ENCODE assay signal across 10 mouse cellular contexts in the genomic region with DNA sequence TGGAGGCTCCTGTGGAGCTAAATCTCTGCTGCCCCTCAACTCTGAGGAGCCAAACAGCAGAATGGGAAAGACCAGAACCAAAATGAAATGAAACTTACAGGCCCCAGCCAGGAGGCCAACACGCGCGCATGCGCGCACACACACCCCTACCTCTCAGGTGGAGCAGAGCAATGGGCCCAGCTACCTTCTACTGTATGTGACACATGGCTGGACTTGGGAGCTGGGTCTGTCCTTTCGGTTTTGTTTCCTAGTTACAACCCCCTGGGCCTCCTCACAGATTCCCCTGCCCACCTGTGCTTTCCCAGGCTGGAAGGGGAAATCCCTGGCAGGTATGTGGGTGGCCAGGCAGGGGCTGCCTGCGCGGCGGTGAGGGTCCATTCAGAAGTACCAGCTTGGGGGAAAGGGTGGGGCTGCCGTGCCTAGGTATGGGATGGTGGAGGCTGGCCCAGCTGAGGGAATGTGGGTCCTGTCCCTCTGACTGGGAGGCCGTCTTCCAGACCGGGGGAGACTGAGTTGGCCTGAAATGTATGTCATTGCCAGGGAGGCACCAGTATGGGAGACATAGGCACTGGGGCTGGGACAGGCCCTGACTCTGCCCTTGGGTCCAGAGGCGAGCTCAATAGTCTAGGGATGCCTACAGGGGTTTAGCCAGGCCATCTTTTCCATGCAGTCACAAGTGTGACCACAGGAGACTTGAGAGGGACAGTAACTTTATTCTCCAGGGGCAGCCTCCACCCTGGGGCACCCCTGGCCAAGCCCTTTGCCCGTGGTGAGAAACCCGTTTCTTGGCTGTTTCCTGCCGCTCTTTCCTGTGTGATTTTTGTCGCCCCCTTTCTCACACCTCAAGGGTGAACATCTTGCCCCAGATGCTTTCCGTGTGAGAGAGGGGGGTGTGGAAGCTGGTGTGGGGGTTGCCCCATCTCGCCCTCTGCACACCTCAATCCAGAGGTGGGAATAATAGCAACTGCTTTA. TPM values are rescaled to one million over a fixed set of nuclear protein-coding genes. Genes with fewer than 3 reads are reported as not detected.
A peak's percentile ranks its signal among the peaks of the same experiment; 100 is the strongest.
DNase-seq lines count a peak whose midpoint lies in the region; ATAC-seq and TF ChIP-seq lines count a peak whose summit lies in the region.
"Had no signal": no experiment of that assay in that cellular context is flagged by ENCODE, and none has a peak within 500 bp of the region (broad histone marks: within the 10 kb centered on the region; RNA-seq: fewer than 3 reads in every experiment).

No protein-coding gene starts in this region.

- no peak overlapping the region for H3K9ac ChIP-seq in kidney, embryonic 14.5 days (ENCODE audit: low read depth, low read length)
- H3K9ac ChIP-seq in MEL (ENCODE audit: control insufficient read depth, low read depth, low read length, poor library complexity, severe bottlenecking): no peak overlapping the region
- H3K9ac ChIP-seq: lung, embryonic 14.5 days had no signal

- WGBS in kidney, embryonic 14.5 days: 69% methylated on average over 19 of the region's 19 CpGs

- TF ChIP-seq RAD21 in MEL (IDR thresholded peaks at IDR 0.05; ENCODE audit: low read depth, low read length): no peak

- H3ac ChIP-seq in myocyte (ENCODE audit: control insufficient read depth, insufficient read length): no peak overlapping the region

- no peaks in the 10 kb centered on the region for H3K9me3 ChIP-seq in kidney, embryonic 14.5 days (ENCODE audit: control insufficient read depth, low read length)
- H3K9me3 ChIP-seq in MEL (replicated peaks; ENCODE audit: insufficient read depth, low read length): no peaks in the 10 kb centered on the region

- H3K27ac ChIP-seq in kidney, embryonic 14.5 days (ENCODE audit: low read depth, low read length): no peak overlapping the region
- H3K27ac ChIP-seq in MEL (ENCODE audit: control insufficient read depth, low read depth, low read length): no peak overlapping the region

- H3K4me2 ChIP-seq in kidney, embryonic 14.5 days (replicated peaks; ENCODE audit: low read depth, low read length): no peak overlapping the region
- no peak overlapping the region for H3K4me2 ChIP-seq in myocyte (ENCODE audit: low read depth)
- H3K4me2 ChIP-seq: lung, embryonic 14.5 days had no signal

- H3K27me3 ChIP-seq in kidney, embryonic 14.5 days (ENCODE audit: control insufficient read depth, insufficient read depth, low read length): no peaks in the 10 kb centered on the region
- H3K27me3 ChIP-seq in MEL (ENCODE audit: control insufficient read depth in 1 of 2, insufficient read depth in 2 of 2, low read length in 2 of 2) (no peaks in the 10 kb centered on the region), myocyte (ENCODE audit: control insufficient read depth, insufficient read depth, insufficient read length) (no peaks in the 10 kb centered on the region)

- ATAC-seq in kidney, embryonic 14.5 days (ENCODE audit: low FRiP score, low TSS enrichment): no peak
- ATAC-seq: midbrain, embryonic 16.5 days had no signal

- H3K36me3 ChIP-seq in kidney, embryonic 14.5 days (ENCODE audit: control insufficient read depth, insufficient read depth, low read length): peaks cover 29% of the 10 kb centered on the region
- peaks cover 0 to 24% of the 10 kb centered on the region in 2 experiments; a peak in 3 of 4 replicates for H3K36me3 ChIP-seq in MEL (ENCODE audit: control insufficient read depth in 1 of 2, insufficient read depth in 2 of 2, low read length in 2 of 2)
- H3K36me3 ChIP-seq in myocyte (ENCODE audit: control insufficient read depth, insufficient read depth): no peaks in the 10 kb centered on the region

- H3K4me3 ChIP-seq in kidney, embryonic 14.5 days (ENCODE audit: low read length): no peak overlapping the region
- H3K4me3 ChIP-seq in MEL (ENCODE audit: control insufficient read depth in 1 of 2, insufficient read depth in 1 of 2, low read depth in 2 of 2, low read length in 2 of 2) (no peak overlapping the region), myocyte (no peak overlapping the region)

- H3K4me1 ChIP-seq in kidney, embryonic 14.5 days (ENCODE audit: control insufficient read depth, insufficient read depth, low read length): peaks cover 30% of the 10 kb centered on the region
- peaks cover 14 to 30% of the 10 kb centered on the region in 2 experiments for H3K4me1 ChIP-seq in MEL (ENCODE audit: control insufficient read depth in 1 of 2, insufficient read depth in 2 of 2, low read length in 2 of 2)

- DNase-seq in kidney, adult 9 months: peak; percentile 18
- DNase-seq in CD4-positive, CD25-positive, alpha-beta regulatory T cell, adult 2 months (ENCODE audit: low read depth, low spot score): peak; percentile 65
- DNase-seq in MEL (ENCODE audit: low read depth, low spot score): no peak
- DNase-seq in cerebellum, adult 9-10 months: no peak
- DNase-seq in lung, adult 18-20 months: no peak
- DNase-seq: embryo, embryonic 11 days had no signal

- TF ChIP-seq POLR2A in MEL (IDR thresholded peaks at IDR 0.05; ENCODE audit: control insufficient read depth in 1 of 2, insufficient read depth in 1 of 2, low read depth in 1 of 2, low read length in 2 of 2, poor library complexity in 1 of 2) (no peak), myocyte (IDR thresholded peaks at IDR 0.05; ENCODE audit: insufficient read length, low read depth) (peak; percentile 9)

- TF ChIP-seq EP300 in MEL (IDR thresholded peaks at IDR 0.05; ENCODE audit: low read depth in 1 of 2, low read length in 2 of 2): no peak

- no peak for TF ChIP-seq CTCF in MEL (IDR thresholded peaks at IDR 0.05 in 2 of 3, conservative IDR thresholded peaks at IDR 0.05 in 1 of 3; ENCODE audit: control insufficient read depth in 1 of 3, insufficient read depth in 1 of 3, low read depth in 2 of 3, low read length in 3 of 3, poor library complexity in 1 of 3, severe bottlenecking in 1 of 3)

- H3K79me2 ChIP-seq in MEL (ENCODE audit: control insufficient read depth, insufficient read depth, low read length, poor library complexity): peaks cover 8% of the 10 kb centered on the region
- peaks cover 17% of the 10 kb centered on the region for H3K79me2 ChIP-seq in myocyte (ENCODE audit: control insufficient read depth, insufficient read depth)

TF ChIP-seq in MEL, 35 proteins besides CTCF, POLR2A, EP300 and RAD21:
- TF ChIP-seq POLR2AphosphoS5 (IDR thresholded peaks at IDR 0.05; ENCODE audit: borderline replicate concordance, low read depth, low read length) (peak; percentile 82; the same call in 1 of the 2 replicates), USF1 (IDR thresholded peaks at IDR 0.05; ENCODE audit: low read depth, low read length) (no peak), ZMIZ1 (IDR thresholded peaks at IDR 0.05; ENCODE audit: low read depth, low read length) (peak; percentile 56; the same call in 1 of the 2 replicates)
TF ChIP-seq in MEL: peak in this region for 2.

TF ChIP-seq in myocyte, 11 proteins besides CTCF, POLR2A, EP300 and RAD21:
- no peak for TF ChIP-seq TCF12 (IDR thresholded peaks at IDR 0.05; ENCODE audit: insufficient read depth, poor library complexity, severe bottlenecking)
- peak; percentile 81 for TF ChIP-seq POLR2AphosphoS2 (IDR thresholded peaks at IDR 0.05; ENCODE audit: insufficient read length, low read depth)

RNA-seq across cellular contexts. Expression of a gene that starts 5.7 kb away (rescaled TPM):
- 79.7 and 80.8 TPM in 2 replicates for polyA plus RNA-seq in kidney, embryonic 14.5 days (2014; fragmentation: Nextera tagmentation; extraction: Ambion mirVana)
- 56.8 and 66.2 TPM in 2 replicates for total RNA-seq in MEL (2012; rRNA removed)
- 10 to 100 TPM in 1 of 2 experiments, not detected in 1; 77.7 TPM for polyA plus RNA-seq in MEL (2012; ENCODE audit: insufficient read depth in 1 of 2, insufficient read length in 2 of 2, low read depth in 1 of 2, low replicate concordance in 2 of 2, missing spikeins in 1 of 2)
- 120 TPM for polyA plus RNA-seq in myocyte (2012; fragmentation: generic; extraction: Trizol)

RNA-seq across cellular contexts. Expression of a gene that starts 26.5 kb away (rescaled TPM):
- 0.34 and 0.39 TPM in 2 replicates for polyA plus RNA-seq in kidney, embryonic 14.5 days (2014; fragmentation: Nextera tagmentation; extraction: Ambion mirVana)
- not detected in 2 replicates for total RNA-seq in MEL (2012; rRNA removed)
- polyA plus RNA-seq in MEL (2012; ENCODE audit: insufficient read depth in 1 of 2, insufficient read length in 2 of 2, low read depth in 1 of 2, low replicate concordance in 2 of 2, missing spikeins in 1 of 2) (under 1 TPM in 1 of 2 experiments, not detected in 1; 0.11 TPM), myocyte (2012; fragmentation: generic; extraction: Trizol) (not detected)

RNA-seq across cellular contexts. Expression of a gene that starts 26.7 kb away (rescaled TPM):
- 9.1 and 14.1 TPM in 2 replicates for polyA plus RNA-seq in kidney, embryonic 14.5 days (2014; fragmentation: Nextera tagmentation; extraction: Ambion mirVana)
- 4.6 and 7.5 TPM in 2 replicates for total RNA-seq in MEL (2012; rRNA removed)
- polyA plus RNA-seq in MEL (2012; ENCODE audit: insufficient read depth in 1 of 2, insufficient read length in 2 of 2, low read depth in 1 of 2, low replicate concordance in 2 of 2, missing spikeins in 1 of 2): 10 to 100 TPM in 1 of 2 experiments, not detected in 1; 10.9 TPM
- 15.2 TPM for polyA plus RNA-seq in myocyte (2012; fragmentation: generic; extraction: Trizol)

RNA-seq across cellular contexts. Expression of a gene that starts 54.4 kb away (rescaled TPM):
- polyA plus RNA-seq in kidney, embryonic 14.5 days (2014; fragmentation: Nextera tagmentation; extraction: Ambion mirVana): 160 and 212 TPM in 2 replicates
- 142 and 155 TPM in 2 replicates for total RNA-seq in MEL (2012; rRNA removed)
- polyA plus RNA-seq in MEL (2012; ENCODE audit: insufficient read depth in 1 of 2, insufficient read length in 2 of 2, low read depth in 1 of 2, low replicate concordance in 2 of 2, missing spikeins in 1 of 2) (100 to 1,000 TPM in 1 of 2 experiments, not detected in 1; 112 TPM), myocyte (2012; fragmentation: generic; extraction: Trizol) (78.2 TPM)

Comparison
In these comparisons a context has a peak if more than half of its experiments do, and no peak if none do; other contexts are left out.
1. DNase-seq: peak in kidney, adult 9 months (single experiment) and CD4-positive, CD25-positive, alpha-beta regulatory T cell, adult 2 months (single experiment); none in MEL (single experiment), cerebellum, adult 9-10 months (single experiment) and lung, adult 18-20 months (0 of 2).